Mouse (Mus musculus) lung, postnatal 0 days (tissue): Measurements from ENCODE around the gene Trem1.

Experiments
- CTCF ChIP-seq: IDR thresholded peaks from 2 replicates; pipeline ENCODE4 v1.5.1; 2016; ENCODE audit warnings: antibody characterized with exemption, mild to moderate bottlenecking
- EP300 ChIP-seq: IDR thresholded peaks from 2 replicates; pipeline ENCODE4 v1.6.1; 2016; ENCODE audit warnings: antibody characterized with exemption, mild to moderate bottlenecking, control low read depth

DNA sequence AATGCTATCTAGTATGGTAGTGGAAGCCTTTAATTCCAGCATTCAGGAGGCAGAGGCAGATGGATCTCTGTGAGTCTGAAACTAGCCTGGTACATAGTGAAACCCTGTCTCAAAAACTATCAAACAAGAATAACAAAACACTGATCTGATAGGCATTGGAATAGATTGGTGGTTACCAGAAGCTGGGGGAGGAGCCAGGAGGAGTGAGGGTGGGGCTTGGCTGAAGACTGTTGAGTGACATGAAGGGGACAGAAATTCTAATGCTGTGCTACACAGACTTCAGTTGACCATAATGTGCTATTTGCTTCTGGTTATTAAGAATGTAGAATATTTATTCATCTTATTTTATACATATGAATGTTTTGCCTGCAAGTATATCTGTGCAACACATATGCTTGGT is 35.7 kb downstream of the Trem1 start:
- no peak for TF ChIP-seq CTCF
- TF ChIP-seq EP300 = no peak
